11 mouse cellular contexts compared by ENCODE assay signal in the genomic region with DNA sequence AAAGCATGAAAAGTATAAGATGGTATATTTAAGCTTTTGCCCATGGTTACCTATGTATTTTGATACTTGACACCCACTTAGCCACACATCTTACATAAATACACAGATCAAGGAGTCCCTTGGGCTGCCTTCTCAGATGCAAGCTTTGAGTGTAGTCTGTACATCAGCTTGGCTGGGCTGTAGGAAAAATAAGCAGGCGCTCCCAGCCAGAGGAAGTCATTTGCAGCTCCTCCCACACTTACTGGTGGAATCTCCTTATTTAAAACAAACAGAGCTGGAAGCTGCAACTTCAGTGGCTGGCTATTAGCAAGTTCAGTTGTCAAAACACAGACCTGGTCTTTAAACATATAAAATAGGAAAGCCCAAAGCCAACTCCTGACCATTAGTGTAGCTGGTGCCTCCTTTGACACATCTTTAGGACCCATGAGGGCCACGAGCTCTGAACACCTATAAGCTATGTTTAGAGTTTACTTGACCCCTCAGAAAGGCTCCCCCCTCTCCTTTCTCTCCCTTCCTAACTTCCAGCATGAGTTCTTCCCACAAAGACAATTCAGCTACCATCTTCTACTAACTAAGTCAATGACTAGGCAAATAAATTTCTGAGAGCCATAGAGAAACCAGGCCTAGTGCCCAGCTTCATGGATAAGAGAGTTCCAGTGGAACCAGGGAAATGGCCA.
DNase-seq lines count a peak whose midpoint lies in the region; ATAC-seq lines count a peak whose summit lies in the region.
"Had no signal": no experiment of that assay in that cellular context is flagged by ENCODE, and none has a peak within 500 bp of the region (broad histone marks: within the 10 kb centered on the region; RNA-seq: fewer than 3 reads in every experiment).

No protein-coding gene starts in this region.

- no peak overlapping the region for H3K9ac ChIP-seq in lung, embryonic 16.5 days (ENCODE audit: low read length)
- H3K9ac ChIP-seq in kidney, embryonic 16.5 days (replicated peaks; ENCODE audit: low read length): 0 out of 2 replicates have a peak overlapping the region, but pooled peaks have one; percentile 26
- no peak overlapping the region for H3K9ac ChIP-seq in stomach, embryonic 15.5 days
- H3K9ac ChIP-seq: hindbrain, embryonic 14.5 days; liver, embryonic 14.5 days had no signal

- H3K4me3 ChIP-seq in lung, embryonic 16.5 days (ENCODE audit: low read length): no peak overlapping the region
- H3K4me3 ChIP-seq in kidney, embryonic 16.5 days (ENCODE audit: low read length): no peak overlapping the region
- H3K4me3 ChIP-seq in stomach, embryonic 15.5 days (replicated peaks): no peak overlapping the region
- H3K4me3 ChIP-seq: left cerebral cortex, adult 2 months had no signal

- H3K4me2 ChIP-seq in lung, embryonic 16.5 days (ENCODE audit: low read depth, low read length): no peak overlapping the region
- H3K4me2 ChIP-seq in kidney, embryonic 16.5 days (replicated peaks; ENCODE audit: low read depth, low read length): no peak overlapping the region
- H3K4me2 ChIP-seq in stomach, embryonic 15.5 days: no peak overlapping the region
- H3K4me2 ChIP-seq: hindbrain, embryonic 14.5 days had no signal

- DNase-seq in heart, adult 11 months: peak; percentile 91
- no peak for DNase-seq in heart, adult 8-10 months (ENCODE audit: low spot score)
- no peak for DNase-seq in lung, postnatal 14 days
- DNase-seq in thymus, postnatal 36 days: no peak
- DNase-seq in natural killer cell, adult 2 months (ENCODE audit: low spot score in 2 of 2): no peak

- no peaks in the 10 kb centered on the region for H3K36me3 ChIP-seq in lung, embryonic 16.5 days (ENCODE audit: control insufficient read depth, insufficient read depth, low read length)
- no peaks in the 10 kb centered on the region for H3K36me3 ChIP-seq in kidney, embryonic 16.5 days (ENCODE audit: insufficient read depth, low read length)
- no peaks in the 10 kb centered on the region for H3K36me3 ChIP-seq in stomach, embryonic 15.5 days

- WGBS in lung, embryonic 16.5 days: 14% methylated on average over 2 of the region's 2 CpGs
- 25% methylated on average over 2 of the region's 2 CpGs for WGBS in kidney, embryonic 16.5 days
- WGBS in stomach, embryonic 15.5 days: 29% methylated on average over 2 of the region's 2 CpGs

- H3K27ac ChIP-seq in lung, embryonic 16.5 days (ENCODE audit: low read length): peak overlapping the region; percentile 60
- H3K27ac ChIP-seq in kidney, embryonic 16.5 days (ENCODE audit: low read length): peak overlapping the region; percentile 63
- H3K27ac ChIP-seq in stomach, embryonic 15.5 days: peak overlapping the region; percentile 40; the same call in 1 of the 2 replicates
- H3K27ac ChIP-seq: hindbrain, embryonic 14.5 days; left cerebral cortex, adult 2 months; liver, embryonic 14.5 days had no signal

- peaks cover 4% of the 10 kb centered on the region for H3K4me1 ChIP-seq in lung, embryonic 16.5 days (replicated peaks; ENCODE audit: control insufficient read depth, insufficient read depth, low read length)
- H3K4me1 ChIP-seq in kidney, embryonic 16.5 days (ENCODE audit: insufficient read depth, low read length): peaks cover 10% of the 10 kb centered on the region
- H3K4me1 ChIP-seq in stomach, embryonic 15.5 days: no peaks in the 10 kb centered on the region

- peak; percentile 90 for ATAC-seq in lung, embryonic 16.5 days (ENCODE audit: low read depth)
- ATAC-seq in kidney, embryonic 16.5 days (ENCODE audit: low FRiP score, low TSS enrichment): peak; percentile 49; the same call in 1 of the 2 replicates
- ATAC-seq in stomach, embryonic 15.5 days (ENCODE audit: insufficient read depth, low FRiP score, low read depth): no peak

- no peaks in the 10 kb centered on the region for H3K27me3 ChIP-seq in lung, embryonic 16.5 days (ENCODE audit: control insufficient read depth, insufficient read depth, low read depth, low read length)
- no peaks in the 10 kb centered on the region for H3K27me3 ChIP-seq in kidney, embryonic 16.5 days (ENCODE audit: insufficient read depth, low read length)
- no peaks in the 10 kb centered on the region for H3K27me3 ChIP-seq in stomach, embryonic 15.5 days (replicated peaks)

- no peaks in the 10 kb centered on the region for H3K9me3 ChIP-seq in lung, embryonic 16.5 days (ENCODE audit: control insufficient read depth, low read length)
- no peaks in the 10 kb centered on the region for H3K9me3 ChIP-seq in kidney, embryonic 16.5 days (ENCODE audit: low read length)
- no peaks in the 10 kb centered on the region for H3K9me3 ChIP-seq in stomach, embryonic 15.5 days
